Mouse (Mus musculus): ENCODE measurements at regions not wholly inside any gene's neighbourhood (a gene's known extent, or its start where the extent isn't known, plus 50 kb on each side); places are given as distances from the start of the nearest gene placed in this dataset.

DNA sequence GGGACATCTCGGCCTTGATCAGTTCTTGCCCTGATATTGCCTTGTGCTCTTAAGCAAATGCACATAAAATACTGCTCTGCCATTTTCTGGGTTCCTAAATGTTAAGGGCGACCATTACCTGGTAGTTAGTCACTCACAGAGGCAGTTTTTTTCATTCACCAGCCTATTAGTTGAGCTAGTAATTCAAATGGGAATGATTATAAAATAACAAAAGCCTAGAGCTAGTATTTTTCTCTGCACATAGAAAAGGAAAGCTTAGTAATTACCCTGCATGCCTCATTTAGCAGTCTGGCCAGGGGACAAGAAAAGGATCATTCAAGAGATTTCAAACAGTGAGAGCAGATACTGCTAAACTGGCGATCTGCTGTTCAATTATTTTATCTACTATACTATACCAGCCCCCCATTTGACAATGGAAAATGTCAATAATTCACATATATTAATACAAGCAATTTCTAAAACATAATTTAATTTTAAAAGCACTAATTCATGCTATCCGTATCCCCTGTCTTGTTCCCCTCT lies 645.1 kb downstream of the Pdha2 start:
- intact Hi-C loops (cut with DNase I) = no loop called here
- no peak for DNase-seq (ENCODE audit: low spot score)

DNA sequence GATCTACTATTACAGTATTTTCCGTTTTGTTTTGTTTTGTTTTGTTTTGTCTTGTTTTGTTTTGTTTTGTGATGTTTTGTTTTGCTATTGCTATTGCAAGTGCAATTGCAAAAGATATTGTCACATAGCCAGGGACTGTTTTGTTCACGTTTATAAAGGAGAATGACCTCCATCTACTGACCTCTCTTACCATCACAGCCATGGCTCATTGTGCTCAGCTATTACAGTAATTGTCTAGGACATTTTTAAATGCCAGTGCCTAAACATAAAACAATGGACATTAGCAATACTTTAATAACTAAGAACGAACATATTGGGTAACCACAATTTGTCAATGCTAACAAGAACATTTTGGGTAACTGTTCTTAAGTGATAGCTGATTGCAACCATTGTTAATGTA lies 657.4 kb downstream of the Pdha2 start:
- no peak for DNase-seq (ENCODE audit: low spot score)
- intact Hi-C loops (cut with DNase I) = no loop called here

DNA sequence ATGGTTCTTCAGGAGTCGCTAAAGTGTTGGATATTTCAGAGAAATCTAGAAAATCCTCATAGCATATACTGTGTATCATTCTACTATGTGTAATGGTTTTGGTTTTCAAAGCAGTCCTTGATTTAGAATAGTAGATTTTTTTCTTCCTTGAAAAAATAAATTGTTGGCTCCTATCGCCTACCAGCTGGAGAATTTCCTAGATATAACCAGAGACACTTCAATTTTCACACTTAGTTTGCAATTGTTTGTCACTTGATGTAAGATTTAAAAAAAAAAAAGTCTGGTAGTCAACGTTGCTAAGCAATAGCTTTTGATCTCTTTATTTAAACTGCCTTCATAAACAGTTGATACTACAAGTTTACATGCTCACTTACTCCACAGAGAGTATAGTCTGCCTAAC lies 663.7 kb downstream of the Pdha2 start:
- intact Hi-C loops (cut with DNase I) = no loop called here

GRCm38 (mm10) chr3:140531747-140532502 lies 680.2 kb downstream of the Pdha2 start:
- intact Hi-C loops (cut with DNase I) = no loop called here
- DNase-seq (ENCODE audit: low spot score) = no peak

More for the DNA sequence above, 663.7 kb downstream of the Pdha2 start:
- DNase-seq (ENCODE audit: low spot score) = no peak

GRCm38 (mm10) chr3:140521653-140522278 lies 690.4 kb downstream of the Pdha2 start:
- intact Hi-C loops (cut with DNase I) = no loop called here
- DNase-seq (ENCODE audit: low spot score) = no peak

- intact Hi-C loops (cut with DNase I) = no loop called here
- peak; percentile 3 for DNase-seq (ENCODE audit: low spot score)
Observed at GRCm38 (mm10) chr3:140510835-140511234, 701.3 kb downstream of the Pdha2 start.

- intact Hi-C loops (cut with DNase I) = no loop called here
- no peak for DNase-seq (ENCODE audit: low spot score)
Observed at GRCm38 (mm10) chr3:140510094-140510493, 702.1 kb downstream of the Pdha2 start.

DNA sequence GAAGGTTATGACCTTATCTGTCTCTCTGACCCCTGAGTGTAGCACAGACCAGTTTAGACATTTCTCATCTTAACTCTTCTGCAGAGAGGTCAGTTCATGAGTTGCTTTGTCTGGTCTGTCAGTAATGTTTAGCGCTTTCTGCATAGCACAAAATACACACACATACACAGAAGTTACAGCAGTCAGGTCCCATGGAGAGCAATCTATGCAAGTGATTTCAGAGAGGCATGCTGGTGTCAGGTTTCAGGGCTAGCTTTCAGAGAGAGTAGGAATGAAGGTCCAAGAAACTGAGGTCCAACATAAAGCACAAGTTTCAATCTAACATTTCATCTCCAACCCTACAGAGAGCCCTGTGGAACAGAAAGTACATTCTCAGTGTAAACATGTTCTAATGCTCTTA lies 718.0 kb downstream of the Pdha2 start:
- no peak for DNase-seq (ENCODE audit: low spot score)
- intact Hi-C loops (cut with DNase I) = no loop called here

DNA sequence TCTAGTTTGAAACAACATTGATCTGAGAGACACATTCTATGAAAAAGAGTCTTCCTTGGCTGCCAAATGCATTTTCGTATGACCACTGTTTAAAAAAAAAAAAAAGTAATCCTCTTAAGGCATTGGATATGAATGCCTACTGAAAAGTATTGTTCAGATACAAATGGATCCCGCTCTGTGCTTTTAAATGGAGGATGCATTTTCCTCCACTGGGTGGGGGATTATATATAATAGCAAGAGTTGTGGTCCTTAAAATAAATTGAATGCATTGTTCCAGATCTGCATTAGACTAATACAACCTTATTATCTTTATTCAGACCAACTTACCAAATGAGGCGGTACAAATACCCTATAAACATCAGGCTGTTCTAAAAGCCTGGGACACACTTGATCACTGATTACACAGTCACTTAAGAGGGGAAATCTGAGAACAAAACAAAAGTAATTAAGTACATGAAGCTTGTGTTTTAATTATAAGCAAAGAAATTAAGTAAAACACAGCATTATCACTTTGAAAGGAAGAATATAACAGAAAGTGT lies 734.4 kb downstream of the Pdha2 start:
- intact Hi-C loops (cut with DNase I) = no loop called here
- no peak for DNase-seq (ENCODE audit: low spot score)

- intact Hi-C loops (cut with DNase I) = no loop called here
Observed at GRCm38 (mm10) chr3:140476534-140476933, 735.6 kb downstream of the Pdha2 start.

DNA sequence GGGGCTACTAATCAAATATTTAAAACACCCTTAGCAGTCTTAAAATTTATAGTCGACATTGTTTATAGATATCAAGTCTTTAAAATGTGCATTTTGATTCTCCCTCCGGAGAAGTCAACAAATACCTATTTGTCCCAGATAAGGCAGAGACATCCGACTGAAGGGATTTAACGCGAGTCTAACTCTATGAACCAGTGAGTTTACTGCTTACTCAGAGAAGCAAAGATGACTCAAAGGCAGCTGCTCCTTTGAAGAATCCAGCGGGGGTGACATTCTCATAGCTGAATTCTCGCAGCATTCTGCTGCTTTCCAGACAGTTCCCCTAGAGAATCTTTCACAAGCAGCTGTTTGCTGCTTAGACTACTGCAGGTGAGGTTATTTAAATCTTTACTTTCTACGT lies 759.6 kb downstream of the Pdha2 start:
- intact Hi-C loops (cut with DNase I) = no loop called here
- DNase-seq (ENCODE audit: low spot score) = no peak

More at GRCm38 (mm10) chr3:140476534-140476933, 735.6 kb downstream of the Pdha2 start:
- DNase-seq (ENCODE audit: low spot score) = no peak

DNA sequence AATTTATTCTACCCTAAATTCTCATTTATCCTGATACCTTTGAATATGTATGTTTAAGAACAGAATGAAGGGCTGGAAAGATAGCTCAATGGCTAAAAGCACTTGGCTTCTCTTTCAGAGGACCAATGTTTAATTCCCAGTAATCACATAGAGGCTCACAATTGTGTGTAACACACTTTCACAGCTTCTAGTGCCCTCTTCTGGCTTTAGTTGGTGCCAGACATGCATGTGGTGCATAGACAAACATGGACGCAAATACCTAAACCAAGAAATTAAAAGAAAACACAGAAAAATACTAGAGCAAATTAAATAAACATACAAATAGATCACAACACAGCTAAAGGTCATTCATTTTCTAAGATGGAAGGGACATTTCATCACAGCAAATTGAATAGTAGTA lies 761.0 kb downstream of the Pdha2 start:
- intact Hi-C loops (cut with DNase I) = no loop called here
- DNase-seq (ENCODE audit: low spot score) = no peak

- no peak for DNase-seq (ENCODE audit: low spot score)
- intact Hi-C loops (cut with DNase I) = no loop called here
Observed at GRCm38 (mm10) chr3:140409239-140409638, 802.9 kb downstream of the Pdha2 start.
